Mouse (Mus musculus): ENCODE results near the gene Unc93a2.
"Not testable (repeated sequence)": the region's sequence is repeated elsewhere in the genome, so short reads cannot be mapped to it uniquely, and the experiment has no call there.

DNA sequence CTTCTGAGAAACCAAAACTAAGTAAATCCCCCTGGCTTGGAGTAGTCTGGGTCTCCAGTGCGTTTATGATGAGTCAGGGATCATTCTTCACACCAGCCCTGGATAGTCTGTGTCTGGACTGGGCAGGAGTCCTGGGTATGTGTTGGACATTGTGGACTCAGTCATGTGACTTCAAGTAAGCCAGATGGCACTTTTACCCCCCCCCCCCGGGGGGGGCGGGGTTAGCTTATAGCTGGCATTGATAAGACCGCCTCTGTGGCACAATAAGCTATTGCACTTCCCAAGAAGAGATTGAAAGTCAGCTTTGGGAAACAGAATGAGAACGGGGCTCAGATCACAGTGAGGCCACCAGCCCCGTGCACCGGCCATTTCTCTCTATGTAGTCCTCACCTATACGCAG lies 752 bp upstream of the Unc93a2 start:
- not testable (repeated sequence) for TF ChIP-seq CTCF (IDR thresholded peaks at IDR 0.05; ENCODE audit: borderline replicate concordance, extremely low read depth, insufficient read depth, insufficient read length); POLR2A (IDR thresholded peaks at IDR 0.05; ENCODE audit: borderline replicate concordance, extremely low read depth, insufficient read depth, insufficient read length, poor library complexity, severe bottlenecking)

Measured in brain, embryonic 14.5 days (tissue).